Mouse (Mus musculus) CD8-positive naive resting alpha-beta T cell, adult 2 months (primary cell): Measurements from ENCODE around the gene Pip5kl1.

Experiments
- DNase-seq, 2 experiments: peaks; one replicate each; pipeline ENCODE4 v3.0.0; 2022; ENCODE audit warnings: low read depth in 2 of 2, low spot score in 2 of 2

Pip5kl1 gene

GRCm38 (mm10) chr2:32574497-32574896 is at the start of gene Pip5kl1:
Gene Pip5kl1 (plus strand): TSS chr2:32574797.
- DNase-seq = no peak

GRCm38 (mm10) chr2:32525816-32526215 is 48.8 kb upstream of the Pip5kl1 start:
- no peak for DNase-seq

- no peak for DNase-seq
These were observed 47.1 kb upstream of the Pip5kl1 start for GRCm38 (mm10) chr2:32527468-32527966.

DNA sequence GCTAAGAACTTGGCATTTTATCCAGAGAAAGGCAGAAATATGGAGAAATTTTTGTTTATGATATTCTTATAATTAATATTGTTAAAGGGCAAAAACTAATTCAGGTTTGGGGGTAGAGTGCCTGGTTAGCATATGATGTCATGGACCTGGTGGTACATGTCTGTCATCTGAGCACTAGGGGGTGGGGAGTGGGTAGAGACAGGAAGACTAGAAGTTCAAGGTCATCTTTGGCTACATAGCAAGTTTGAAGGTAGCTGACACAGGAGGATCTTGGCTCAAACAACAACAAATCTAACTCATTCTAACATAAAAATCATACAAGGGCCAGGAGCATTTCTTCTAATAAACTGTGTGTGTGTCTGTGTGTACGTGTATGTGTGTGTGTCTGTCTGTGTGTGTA is 46.3 kb upstream of the Pip5kl1 start:
- DNase-seq = no peak

DNA sequence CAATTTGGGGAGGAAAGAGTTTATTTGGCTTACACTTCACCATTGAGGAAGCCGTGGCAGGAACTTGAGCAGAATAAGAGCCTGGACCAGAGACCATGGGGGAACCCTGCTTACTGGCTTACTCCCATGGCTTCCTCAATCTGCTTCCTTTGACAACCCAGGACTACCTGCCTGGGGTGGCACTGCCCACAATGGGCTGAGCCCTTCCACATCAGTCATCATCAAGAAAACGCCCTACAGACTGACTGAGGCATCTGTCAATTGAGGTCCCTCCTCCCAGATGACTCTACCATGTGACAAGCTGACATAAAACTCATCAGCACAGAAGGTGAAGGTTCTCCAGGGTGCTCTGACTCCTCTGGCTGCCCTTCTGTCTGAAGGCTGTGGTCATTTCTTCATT is 44.1 kb upstream of the Pip5kl1 start:
- DNase-seq = no peak

- no peak for DNase-seq
These were observed 41.4 kb upstream of the Pip5kl1 start for GRCm38 (mm10) chr2:32533163-32533562.

DNA sequence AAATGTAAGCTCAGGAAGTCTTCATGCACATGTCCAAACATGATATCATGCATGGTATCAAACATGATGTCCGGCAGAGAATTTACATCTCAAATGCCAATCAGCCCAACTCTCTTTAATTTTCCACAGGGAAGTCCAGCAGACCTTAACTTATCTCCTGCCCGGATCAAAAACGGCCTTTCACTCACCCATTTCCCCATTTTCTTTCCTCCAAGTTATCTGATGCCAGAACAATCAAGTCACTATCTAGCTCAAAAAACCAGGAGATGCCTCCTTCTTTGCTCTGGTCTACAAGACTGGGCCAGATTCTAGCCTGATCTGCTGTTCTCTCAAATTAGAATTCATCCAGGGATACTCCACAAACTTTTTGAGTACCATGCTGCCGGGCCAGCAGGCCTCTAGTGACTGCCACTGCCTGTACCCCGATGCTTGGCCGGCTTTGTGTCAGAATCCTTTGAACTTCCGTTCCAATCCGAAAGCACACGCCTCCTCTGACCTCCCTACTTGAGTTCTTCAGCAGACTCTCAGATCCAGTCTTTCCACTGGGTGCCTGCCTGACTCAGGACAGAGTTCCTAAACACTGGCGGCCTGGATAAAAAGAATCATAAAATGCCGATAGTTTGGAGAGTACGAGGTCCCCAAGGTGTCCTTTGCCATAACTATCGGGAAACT is 40.4 kb upstream of the Pip5kl1 start:
- DNase-seq = no peak

- peak; percentile 96 to 97 for DNase-seq
These were observed 39.7 kb upstream of the Pip5kl1 start, which contains the start of gene Fam102a for GRCm38 (mm10) chr2:32534733-32535471. Gene Fam102a (plus strand): TSS chr2:32535332.

DNA sequence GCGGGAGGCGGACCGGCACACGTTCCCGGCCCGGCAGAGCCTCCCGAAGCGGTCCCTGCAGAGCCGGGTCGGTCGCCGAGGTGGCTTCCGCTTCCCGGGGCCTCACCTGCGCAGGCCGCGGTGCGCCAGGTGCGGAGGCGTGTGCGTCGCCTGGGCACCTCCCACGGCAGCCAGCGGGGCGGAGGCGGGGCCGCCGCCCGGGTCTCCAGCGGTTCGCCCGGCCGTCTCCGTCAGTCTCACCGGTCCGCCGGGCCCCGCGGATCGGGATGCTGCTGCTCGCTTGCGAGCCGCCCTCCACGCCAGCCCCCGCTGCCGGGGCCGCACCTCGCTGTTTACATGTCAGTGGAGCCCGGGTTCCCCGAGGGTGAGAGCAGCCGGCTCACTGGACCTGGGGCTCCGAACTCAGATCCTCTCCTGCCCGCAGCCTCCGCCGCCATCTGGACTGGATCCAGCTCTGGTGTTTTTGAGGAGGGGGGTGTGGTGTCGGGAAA is 39.1 kb upstream of the Pip5kl1 start:
- DNase-seq = peak in 1 of 2 experiments; percentile 67

DNA sequence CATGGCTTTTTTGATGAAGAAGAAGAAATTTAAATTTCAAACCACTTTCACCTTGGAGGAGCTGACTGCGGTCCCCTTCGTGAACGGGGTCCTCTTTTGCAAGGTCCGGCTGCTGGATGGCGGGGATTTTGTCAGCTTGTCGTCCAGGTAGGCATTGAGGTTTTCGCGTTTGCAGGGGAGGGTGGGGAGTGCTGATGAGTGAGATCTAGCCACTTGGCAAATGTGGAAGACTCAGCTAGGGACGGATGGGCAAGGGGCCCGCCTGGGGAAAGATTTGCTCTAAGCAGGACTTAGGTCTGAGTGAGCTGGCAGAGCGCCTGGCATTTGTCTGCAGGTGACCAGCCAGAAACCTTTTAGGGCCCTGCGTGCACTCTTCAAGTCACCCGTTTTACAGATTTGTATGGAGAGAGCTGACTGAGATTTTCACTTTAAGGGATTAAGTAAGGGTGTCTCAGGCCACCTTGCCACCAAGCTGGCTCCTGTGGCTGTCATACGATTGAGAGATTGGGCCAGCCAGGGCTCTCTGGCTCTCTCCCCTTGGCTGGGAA is 38.4 kb upstream of the Pip5kl1 start:
- DNase-seq = no peak

DNA sequence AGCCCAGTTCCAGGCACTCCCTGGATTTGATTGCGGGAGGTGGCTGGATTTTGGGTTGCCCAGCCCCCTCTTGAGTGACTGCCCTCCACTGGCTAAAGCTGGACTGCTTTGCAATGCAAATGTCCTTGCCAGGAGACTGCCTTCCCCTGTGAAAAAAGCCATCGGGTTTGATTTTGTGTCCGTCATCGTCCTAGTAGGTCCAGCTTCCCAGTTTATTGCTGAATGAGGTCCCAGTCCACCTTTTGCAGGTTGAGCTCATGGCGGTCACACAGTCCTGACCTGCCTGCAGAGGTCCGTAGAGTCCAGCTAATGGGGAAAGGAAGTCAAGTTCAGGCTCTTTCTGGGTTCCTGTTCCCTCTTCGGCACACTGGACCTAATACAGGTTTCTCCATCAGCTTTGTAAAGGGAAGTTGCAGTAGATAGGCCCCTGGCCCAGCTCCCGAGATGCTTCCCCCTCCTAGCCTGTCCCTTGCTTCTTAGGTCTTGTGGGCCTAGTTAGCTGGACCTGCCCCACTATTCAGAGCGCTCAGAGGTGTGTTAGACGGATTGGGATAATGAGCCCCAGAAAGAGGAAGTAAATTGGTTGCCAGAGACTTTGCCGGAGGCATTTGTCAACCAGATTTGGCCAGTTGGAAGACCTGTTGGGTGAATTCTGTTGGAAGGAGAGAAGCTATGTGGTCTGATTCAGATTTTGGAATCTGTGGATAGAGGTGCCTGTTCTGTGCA is 37.8 kb upstream of the Pip5kl1 start:
- DNase-seq = no peak

DNA sequence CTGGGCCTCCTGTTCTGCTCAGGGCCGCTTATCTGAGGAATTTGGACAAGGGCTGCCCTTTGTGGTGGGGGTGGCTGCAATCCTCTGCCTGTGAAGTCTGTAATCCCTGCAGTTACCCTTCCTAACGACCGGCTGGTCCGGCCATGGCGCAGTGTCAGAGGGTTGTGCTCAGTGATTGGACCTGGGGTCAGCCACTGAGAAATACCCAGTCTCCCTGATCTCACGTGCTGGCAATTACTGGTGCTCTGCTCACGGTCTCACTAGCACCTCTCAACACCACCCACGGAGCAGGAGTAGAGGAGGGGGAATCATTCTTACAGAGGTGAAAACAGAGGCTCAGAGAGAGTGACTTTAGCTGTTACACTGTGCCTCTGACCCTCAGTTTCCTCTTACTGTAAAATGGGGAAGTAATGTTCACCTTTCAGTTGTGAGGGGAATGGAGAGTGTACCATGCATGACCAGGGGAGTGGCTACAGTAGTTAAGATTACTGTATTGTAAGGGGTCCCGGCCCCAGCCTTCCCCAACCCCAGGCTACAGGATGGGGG is 37.2 kb upstream of the Pip5kl1 start:
- DNase-seq = no peak

DNA sequence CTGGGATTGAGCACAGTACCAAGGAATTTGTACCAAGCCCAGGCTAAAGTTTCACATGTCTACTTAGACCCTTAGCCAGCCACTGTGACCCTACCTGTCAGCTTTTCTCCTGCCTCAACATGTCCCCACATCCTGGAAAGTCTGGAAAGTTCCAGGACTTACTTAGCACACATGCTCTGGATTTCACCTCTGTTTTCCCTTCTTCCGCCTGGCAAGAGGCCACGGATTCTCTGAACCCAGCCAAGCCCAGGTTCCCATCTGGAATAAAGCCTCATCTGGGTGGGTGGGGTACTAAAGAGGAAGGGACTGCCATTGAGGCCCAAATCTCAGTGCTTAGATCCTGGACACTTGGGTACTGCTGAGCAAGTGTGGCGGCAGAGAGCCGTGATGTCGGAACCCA is 36.7 kb upstream of the Pip5kl1 start:
- no peak for DNase-seq

DNA sequence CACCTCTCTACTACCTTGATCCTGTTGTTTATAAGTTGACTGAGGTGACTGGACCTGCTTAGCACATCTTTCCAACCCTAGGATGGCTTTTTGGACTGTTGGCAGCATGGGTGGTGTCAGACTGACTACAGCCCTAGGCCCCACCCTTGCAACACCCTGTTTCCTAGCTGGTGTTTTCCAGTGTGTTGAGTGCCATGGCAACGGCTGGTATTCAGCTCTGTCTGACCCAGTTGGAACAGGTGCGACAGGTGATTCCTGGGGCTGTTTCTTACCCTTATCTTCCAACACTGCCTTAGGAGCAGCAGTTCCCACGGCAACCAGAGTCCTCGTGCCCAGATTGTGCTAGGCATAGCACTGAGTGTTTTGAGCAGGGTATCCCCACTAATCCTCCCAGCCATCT is 36.1 kb upstream of the Pip5kl1 start:
- DNase-seq = no peak

GRCm38 (mm10) chr2:32539452-32539981 is 35.1 kb upstream of the Pip5kl1 start:
- DNase-seq = no peak

DNA sequence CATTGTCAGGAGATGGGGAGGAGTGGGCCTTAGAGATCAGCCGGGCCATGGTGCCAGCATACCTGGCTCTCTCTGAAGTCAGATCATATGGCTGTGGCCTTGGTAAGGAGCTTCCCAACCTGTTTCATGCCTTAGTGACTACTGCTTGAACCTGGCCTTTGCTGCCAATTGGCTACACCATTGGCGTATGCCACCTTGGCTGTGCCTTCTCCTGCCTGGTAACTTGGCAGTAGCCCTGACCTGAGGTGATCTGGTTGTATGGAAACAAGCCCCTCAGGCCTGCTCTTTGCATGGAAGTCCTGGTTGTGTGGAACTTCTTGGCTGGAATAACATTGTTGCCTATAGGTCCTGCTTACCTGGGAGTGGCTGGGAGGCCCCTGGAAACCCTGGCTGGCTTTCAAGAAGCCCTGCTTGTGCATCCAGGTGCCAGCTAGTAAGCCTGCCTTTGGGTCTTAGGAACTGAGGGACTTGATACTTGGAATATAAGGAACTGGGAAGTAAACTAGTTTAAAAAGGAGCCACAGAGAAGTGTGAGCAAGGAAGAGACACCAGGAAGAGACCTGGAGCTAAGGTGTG is 33.2 kb upstream of the Pip5kl1 start:
- no peak for DNase-seq

GRCm38 (mm10) chr2:32541986-32542573 is 32.5 kb upstream of the Pip5kl1 start:
- peak; percentile 75 to 76 for DNase-seq

DNA sequence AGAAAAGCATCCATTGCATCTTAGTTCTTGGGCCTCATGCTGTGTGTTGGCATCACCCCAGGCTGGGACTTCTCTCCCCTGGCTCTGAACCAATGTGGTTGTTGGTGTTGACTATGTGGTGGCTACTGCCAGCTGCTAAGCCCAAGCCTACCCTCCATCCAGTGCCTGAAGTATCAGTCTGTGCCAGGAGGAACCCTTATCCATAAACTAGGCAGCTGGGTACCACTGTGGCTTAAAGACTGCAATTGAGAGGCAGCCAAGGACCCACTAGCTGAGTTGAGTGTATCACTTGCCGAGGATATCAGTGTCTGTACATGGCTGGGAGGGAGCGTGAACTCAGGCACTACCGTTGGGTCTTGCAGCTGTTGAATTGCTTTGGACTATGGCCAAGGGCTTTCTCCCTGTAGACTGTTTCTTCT is 31.6 kb upstream of the Pip5kl1 start:
- DNase-seq = no peak

GRCm38 (mm10) chr2:32546951-32547350 is 27.6 kb upstream of the Pip5kl1 start:
- no peak for DNase-seq

- DNase-seq = no peak
These were observed 27.2 kb upstream of the Pip5kl1 start for GRCm38 (mm10) chr2:32547380-32547779.
